ENCODE assay signal across 8 mouse cellular contexts in genomic region chr3:95861796-95862195, GRCm38 (mm10). TPM values are rescaled to one million over a fixed set of nuclear protein-coding genes. Genes with fewer than 3 reads are reported as not detected.
A peak's percentile ranks its signal among the peaks of the same experiment; 100 is the strongest.
DNase-seq lines count a peak whose midpoint lies in the region; ATAC-seq lines count a peak whose summit lies in the region.

No protein-coding gene starts in this region.

- no peak overlapping the region for H3K4me2 ChIP-seq in liver, embryonic 12.5 days
- H3K4me2 ChIP-seq in neural tube, embryonic 11.5 days (ENCODE audit: low read depth): no peak overlapping the region

- no peaks in the 10 kb centered on the region for H3K9me3 ChIP-seq in liver, embryonic 12.5 days (replicated peaks)
- no peaks in the 10 kb centered on the region for H3K9me3 ChIP-seq in neural tube, embryonic 11.5 days (ENCODE audit: control insufficient read depth, low read length)

- H3K4me3 ChIP-seq in liver, embryonic 12.5 days: no peak overlapping the region
- no peak overlapping the region for H3K4me3 ChIP-seq in neural tube, embryonic 11.5 days (ENCODE audit: low read depth, low read length)

- ATAC-seq in granulocyte monocyte progenitor cell, adult 5-6 weeks (replicated peaks; ENCODE audit: poor library complexity, severe bottlenecking): peak; percentile 98
- peak; percentile 68 for ATAC-seq in liver, embryonic 12.5 days
- ATAC-seq in neural tube, embryonic 11.5 days (ENCODE audit: insufficient read depth, low FRiP score, low TSS enrichment): no peak; the same call in 1 of the 2 replicates

- 34% methylated on average over 2 of the region's 2 CpGs for WGBS in liver, embryonic 12.5 days (ENCODE audit: insufficient replicate concordance)
- WGBS in neural tube, embryonic 11.5 days: 39% methylated on average over 2 of the region's 2 CpGs

- H3K27me3 ChIP-seq in liver, embryonic 12.5 days (replicated peaks): no peaks in the 10 kb centered on the region
- no peaks in the 10 kb centered on the region for H3K27me3 ChIP-seq in neural tube, embryonic 11.5 days (ENCODE audit: control insufficient read depth, insufficient read depth, low read length)

- H3K27ac ChIP-seq in liver, embryonic 12.5 days: no peak overlapping the region
- no peak overlapping the region for H3K27ac ChIP-seq in neural tube, embryonic 11.5 days (ENCODE audit: low read depth, low read length)

- DNase-seq in 416B (ENCODE audit: low read depth): peak; percentile 90
- peak; percentile 82 for DNase-seq in MN1 (ENCODE audit: low spot score)
- peak; percentile 68 for DNase-seq in cerebellum, adult 9-11 months
- peak; percentile 87 to 90 for DNase-seq in kidney, adult 8-10 months
- DNase-seq in neural tube, embryonic 11.5 days (ENCODE audit: low spot score): peak; percentile 41
- DNase-seq in thymus, postnatal 25 days: peak; percentile 76

- no peak overlapping the region for H3K9ac ChIP-seq in liver, embryonic 12.5 days
- H3K9ac ChIP-seq in neural tube, embryonic 11.5 days (ENCODE audit: low read length): no peak overlapping the region

- H3K4me1 ChIP-seq in liver, embryonic 12.5 days: peaks cover 7% of the 10 kb centered on the region
- H3K4me1 ChIP-seq in neural tube, embryonic 11.5 days (ENCODE audit: control insufficient read depth, insufficient read depth, low read length): no peaks in the 10 kb centered on the region

- H3K36me3 ChIP-seq in liver, embryonic 12.5 days: peaks cover 43% of the 10 kb centered on the region
- 0 out of 2 replicates have a peak, but pooled peaks cover 2% of the 10 kb centered on the region for H3K36me3 ChIP-seq in neural tube, embryonic 11.5 days (ENCODE audit: control insufficient read depth, insufficient read depth, low read length)

RNA-seq across cellular contexts. Expression of gene Prpf3, which starts 6.1 kb away (rescaled TPM):
- total RNA-seq in granulocyte monocyte progenitor cell, adult 5-6 weeks (2014; fragmentation: Nextera tagmentation): 49.6 and 60.8 TPM in 2 replicates
- 35.9 and 45.7 TPM in 2 replicates for total RNA-seq in granulocyte monocyte progenitor cell, adult 5-6 weeks (2017)
- 41.4 and 44.3 TPM in 2 replicates for polyA plus RNA-seq in liver, embryonic 12.5 days (2016; fragmentation: Nextera tagmentation; extraction: Ambion mirVana)
- 65.9 and 69.6 TPM in 2 replicates for polyA plus RNA-seq in neural tube, embryonic 11.5 days (2014; fragmentation: Nextera tagmentation; extraction: Ambion mirVana)

RNA-seq across cellular contexts. Expression of gene Mrps21, which starts 9.5 kb away (rescaled TPM):
- 186 and 187 TPM in 2 replicates for total RNA-seq in granulocyte monocyte progenitor cell, adult 5-6 weeks (2014; fragmentation: Nextera tagmentation)
- total RNA-seq in granulocyte monocyte progenitor cell, adult 5-6 weeks (2017): 342 and 431 TPM in 2 replicates
- 280 and 285 TPM in 2 replicates for polyA plus RNA-seq in liver, embryonic 12.5 days (2016; fragmentation: Nextera tagmentation; extraction: Ambion mirVana)
- 347 and 348 TPM in 2 replicates for polyA plus RNA-seq in neural tube, embryonic 11.5 days (2014; fragmentation: Nextera tagmentation; extraction: Ambion mirVana)

RNA-seq across cellular contexts. Expression of gene Ciart, which starts 20.3 kb away (rescaled TPM):
- total RNA-seq in granulocyte monocyte progenitor cell, adult 5-6 weeks (2014; fragmentation: Nextera tagmentation): 2.6 and 4.6 TPM in 2 replicates
- 0.90 and 4.0 TPM in 2 replicates for total RNA-seq in granulocyte monocyte progenitor cell, adult 5-6 weeks (2017)
- 2.4 and 2.8 TPM in 2 replicates for polyA plus RNA-seq in liver, embryonic 12.5 days (2016; fragmentation: Nextera tagmentation; extraction: Ambion mirVana)
- 3.3 and 5.0 TPM in 2 replicates for polyA plus RNA-seq in neural tube, embryonic 11.5 days (2014; fragmentation: Nextera tagmentation; extraction: Ambion mirVana)

RNA-seq across cellular contexts. Expression of gene BC028528, which starts 30.0 kb away (rescaled TPM):
- total RNA-seq in granulocyte monocyte progenitor cell, adult 5-6 weeks (2014; fragmentation: Nextera tagmentation): 36.7 and 51.1 TPM in 2 replicates
- 57.2 and 65.2 TPM in 2 replicates for total RNA-seq in granulocyte monocyte progenitor cell, adult 5-6 weeks (2017)
- 6.7 and 8.2 TPM in 2 replicates for polyA plus RNA-seq in liver, embryonic 12.5 days (2016; fragmentation: Nextera tagmentation; extraction: Ambion mirVana)
- polyA plus RNA-seq in neural tube, embryonic 11.5 days (2014; fragmentation: Nextera tagmentation; extraction: Ambion mirVana): 10.8 and 14.6 TPM in 2 replicates

RNA-seq across cellular contexts. Expression of gene Aph1a, which starts 32.0 kb away (rescaled TPM):
- 67.0 and 69.0 TPM in 2 replicates for total RNA-seq in granulocyte monocyte progenitor cell, adult 5-6 weeks (2014; fragmentation: Nextera tagmentation)
- 31.8 and 42.8 TPM in 2 replicates for total RNA-seq in granulocyte monocyte progenitor cell, adult 5-6 weeks (2017)
- polyA plus RNA-seq in liver, embryonic 12.5 days (2016; fragmentation: Nextera tagmentation; extraction: Ambion mirVana): 16.5 and 19.0 TPM in 2 replicates
- 35.9 and 36.2 TPM in 2 replicates for polyA plus RNA-seq in neural tube, embryonic 11.5 days (2014; fragmentation: Nextera tagmentation; extraction: Ambion mirVana)
